Mouse (Mus musculus) layer of hippocampus, postnatal 10 days (tissue): ENCODE data around the gene Slc22a15. TPM values are rescaled to one million over a fixed set of nuclear protein-coding genes. Genes with fewer than 3 reads are reported as not detected.

ENCODE experiments used
- DNase-seq, 2 experiments: peaks; one replicate each; pipeline ENCODE4 v3.0.0; 2021; ENCODE audit warnings: low spot score in 2 of 2
- total RNA-seq, 2 experiments: library from RNA; stranded (reverse); gene quantifications; 2 replicates each; pipeline ENCODE4 v1.2.3; 2021

Slc22a15 gene
- total RNA-seq, 2 experiments from 2014 or later = 13.2 to 16.6 TPM

GRCm38 (mm10) chr3:101814790-101815189 lies 109.5 kb downstream of the Slc22a15 start:
- DNase-seq = no peak

DNA sequence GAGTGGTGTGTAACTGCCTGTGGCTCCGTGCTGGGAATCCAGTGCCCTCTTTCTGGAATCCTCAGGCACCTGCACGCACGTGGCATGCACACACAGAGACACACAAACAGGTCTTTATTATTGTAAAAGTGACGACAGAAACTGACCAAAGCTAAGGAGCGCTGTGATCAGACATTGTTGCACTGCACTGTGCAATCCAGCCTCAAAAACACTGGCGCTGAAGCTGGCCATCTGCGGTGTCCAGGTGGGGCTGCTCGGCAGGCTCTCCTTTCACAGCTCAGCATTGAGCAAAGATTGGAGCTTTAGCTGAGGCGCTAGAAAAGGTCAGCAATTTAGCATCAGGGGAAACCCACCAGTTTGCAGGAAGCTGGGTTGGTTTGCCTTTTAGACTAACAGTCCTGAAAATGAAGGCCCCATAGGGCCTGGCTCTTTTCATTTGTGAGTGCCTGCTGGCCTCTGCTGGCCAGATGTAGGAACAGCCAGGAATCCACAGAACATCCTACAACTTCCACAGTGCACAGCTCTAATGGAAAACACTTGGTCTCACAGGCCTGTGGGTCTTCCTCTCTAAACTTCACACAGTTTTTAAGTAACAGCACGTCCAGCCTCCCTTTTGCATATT lies 111.8 kb downstream of the Slc22a15 start:
- peak; percentile 77 to 86 for DNase-seq

- no peak for DNase-seq
Observed at GRCm38 (mm10) chr3:101811931-101812330, 112.3 kb downstream of the Slc22a15 start.

- DNase-seq = no peak
Observed at GRCm38 (mm10) chr3:101807646-101808045, 116.6 kb downstream of the Slc22a15 start.

DNA sequence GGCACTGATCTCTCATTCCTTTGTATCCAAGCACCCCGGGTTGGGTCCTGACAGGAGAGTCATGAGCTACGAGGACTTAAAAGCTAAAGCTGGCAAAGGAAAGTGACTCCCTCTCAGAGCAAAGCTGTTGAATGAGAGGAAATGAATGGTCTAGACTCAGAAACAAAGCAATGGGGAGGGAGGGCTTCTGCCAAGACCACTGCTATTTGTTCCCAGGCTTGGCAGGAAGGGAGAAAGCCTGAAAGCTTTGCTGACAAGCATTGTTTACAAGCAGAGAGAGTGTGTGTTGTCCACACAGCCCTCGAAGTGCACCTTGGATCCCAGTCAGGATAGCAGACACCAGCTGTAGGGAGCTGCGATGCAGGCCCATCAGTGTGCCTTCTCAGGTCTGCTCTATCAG lies 117.3 kb downstream of the Slc22a15 start:
- DNase-seq = peak; percentile 48 to 49

GRCm38 (mm10) chr3:101806149-101806548 lies 118.1 kb downstream of the Slc22a15 start:
- peak; percentile 92 to 93 for DNase-seq

Other genes starting within 250 kb of the Slc22a15 start
- gene Mab21l3, start 75.5 kb downstream of the Slc22a15 start, total RNA-seq = under 1 TPM; 0.18 to 0.30 TPM
- gene Nhlh2, start 85.6 kb upstream of the Slc22a15 start, total RNA-seq = 1 to 10 TPM; 4.4 to 4.9 TPM
- gene Casq2, start 162.0 kb upstream of the Slc22a15 start, total RNA-seq = 1 to 10 TPM; 1.4 to 1.7 TPM